Mouse (Mus musculus): ENCODE measurements around the gene Card9. TPM values are rescaled to one million over a fixed set of nuclear protein-coding genes. Genes with fewer than 3 reads are reported as not detected.

The Card9 gene
- total and polyA plus RNA-seq, 2 experiments from 2014 or later: 0.31 to 1.5 TPM

- H3K4me1 ChIP-seq (ENCODE audit: control insufficient read depth, insufficient read depth): peaks cover 38% of the 10 kb centered on the region
- no peak for DNase-seq (ENCODE audit: low spot score)
- H3K4me2 ChIP-seq (ENCODE audit: low read depth, low read length): peak overlapping the region; percentile 83
- H3K9ac ChIP-seq (replicated peaks; ENCODE audit: low read depth, low read length): 0 out of 2 replicates have a peak overlapping the region, but pooled peaks have one; percentile 79
- no peaks in the 10 kb centered on the region for H3K9me3 ChIP-seq (replicated peaks; ENCODE audit: control insufficient read depth, low read length)
- WGBS: 58% methylated on average over 8 of the region's 13 CpGs
- H3K27me3 ChIP-seq (ENCODE audit: control insufficient read depth, insufficient read depth, low read length): no peaks in the 10 kb centered on the region
- 0 out of 2 replicates have a peak overlapping the region, but pooled peaks have one; percentile 53 for H3K4me3 ChIP-seq (ENCODE audit: low read depth, low read length)
- H3K36me3 ChIP-seq (replicated peaks; ENCODE audit: control insufficient read depth, insufficient read depth, low read length): peaks cover 17% of the 10 kb centered on the region; the same call in 1 of the 2 replicates
- H3K27ac ChIP-seq (ENCODE audit: low read depth): peak overlapping the region; percentile 96
- TF ChIP-seq CTCF (IDR thresholded peaks at IDR 0.05; ENCODE audit: low read depth) (no peak), EP300 (IDR thresholded peaks at IDR 0.05; ENCODE audit: low read depth) (no peak)
- ATAC-seq (ENCODE audit: insufficient read depth, low read depth): no peak
Measured at GRCm38 (mm10) chr2:26338302-26339203, 22.2 kb downstream of the Card9 start.

GRCm38 (mm10) chr2:26330702-26331101 is 30.0 kb downstream of the Card9 start:
- Histone ChIP-seq H3K4me3 (ENCODE audit: low read depth, low read length) (no peak overlapping the region), H3K9ac (replicated peaks; ENCODE audit: low read depth, low read length) (no peak overlapping the region), H3K27me3 (ENCODE audit: control insufficient read depth, insufficient read depth, low read length) (no peaks in the 10 kb centered on the region), H3K27ac (ENCODE audit: low read depth) (peak overlapping the region; percentile 92), H3K4me1 (ENCODE audit: control insufficient read depth, insufficient read depth) (peaks cover 9% of the 10 kb centered on the region; the same call in 1 of the 2 replicates), H3K9me3 (replicated peaks; ENCODE audit: control insufficient read depth, low read length) (no peaks in the 10 kb centered on the region), H3K4me2 (ENCODE audit: low read depth, low read length) (no peak overlapping the region), H3K36me3 (replicated peaks; ENCODE audit: control insufficient read depth, insufficient read depth, low read length) (peaks cover 17% of the 10 kb centered on the region)
- TF ChIP-seq CTCF (IDR thresholded peaks at IDR 0.05; ENCODE audit: low read depth): no peak
- TF ChIP-seq EP300 (IDR thresholded peaks at IDR 0.05; ENCODE audit: low read depth): no peak
- 78% methylated on average over 6 of the region's 6 CpGs for WGBS
- ATAC-seq (ENCODE audit: insufficient read depth, low read depth) (no peak), DNase-seq (ENCODE audit: low spot score) (no peak)

GRCm38 (mm10) chr2:26330056-26330468 is 30.7 kb downstream of the Card9 start:
- H3K9me3 ChIP-seq (replicated peaks; ENCODE audit: control insufficient read depth, low read length): no peaks in the 10 kb centered on the region
- no peaks in the 10 kb centered on the region for H3K27me3 ChIP-seq (ENCODE audit: control insufficient read depth, insufficient read depth, low read length)
- no peak for TF ChIP-seq EP300 (IDR thresholded peaks at IDR 0.05; ENCODE audit: low read depth)
- TF ChIP-seq CTCF (IDR thresholded peaks at IDR 0.05; ENCODE audit: low read depth): no peak
- H3K27ac ChIP-seq (ENCODE audit: low read depth): peak overlapping the region; percentile 92
- H3K36me3 ChIP-seq (replicated peaks; ENCODE audit: control insufficient read depth, insufficient read depth, low read length): peaks cover 18% of the 10 kb centered on the region
- H3K4me1 ChIP-seq (ENCODE audit: control insufficient read depth, insufficient read depth): peaks cover 14% of the 10 kb centered on the region; the same call in 1 of the 2 replicates
- no peak overlapping the region for H3K4me2 ChIP-seq (ENCODE audit: low read depth, low read length)
- no peak overlapping the region for H3K4me3 ChIP-seq (ENCODE audit: low read depth, low read length)
- H3K9ac ChIP-seq (replicated peaks; ENCODE audit: low read depth, low read length): no peak overlapping the region
- no peak for DNase-seq (ENCODE audit: low spot score)
- ATAC-seq (ENCODE audit: insufficient read depth, low read depth): peak; percentile 49
- whole genome bisulfite sequencing: 64% methylated on average over 4 of the region's 4 CpGs

- peaks cover 24% of the 10 kb centered on the region for H3K36me3 ChIP-seq (replicated peaks; ENCODE audit: control insufficient read depth, insufficient read depth, low read length)
- no peak overlapping the region for H3K4me2 ChIP-seq (ENCODE audit: low read depth, low read length)
- peak overlapping the region; percentile 92 for H3K27ac ChIP-seq (ENCODE audit: low read depth)
- H3K9me3 ChIP-seq (replicated peaks; ENCODE audit: control insufficient read depth, low read length): no peaks in the 10 kb centered on the region
- H3K4me3 ChIP-seq (ENCODE audit: low read depth, low read length): no peak overlapping the region
- WGBS: 35% methylated on average over 8 of the region's 8 CpGs
- TF ChIP-seq EP300 (IDR thresholded peaks at IDR 0.05; ENCODE audit: low read depth): 0 out of 2 replicates have a peak, but pooled peaks have one; percentile 41
- TF ChIP-seq CTCF (IDR thresholded peaks at IDR 0.05; ENCODE audit: low read depth): no peak
- ATAC-seq (ENCODE audit: insufficient read depth, low read depth): peak; percentile 90
- no peak overlapping the region for H3K9ac ChIP-seq (replicated peaks; ENCODE audit: low read depth, low read length)
- H3K27me3 ChIP-seq (ENCODE audit: control insufficient read depth, insufficient read depth, low read length): no peaks in the 10 kb centered on the region
- H3K4me1 ChIP-seq (ENCODE audit: control insufficient read depth, insufficient read depth): peaks cover 15% of the 10 kb centered on the region; the same call in 1 of the 2 replicates
- DNase-seq (ENCODE audit: low spot score): peak; percentile 93
Measured at GRCm38 (mm10) chr2:26329402-26329801, 31.3 kb downstream of the Card9 start.

- H3K4me1 ChIP-seq (ENCODE audit: control insufficient read depth, insufficient read depth): peaks cover 23% of the 10 kb centered on the region; the same call in 1 of the 2 replicates
- WGBS: 90% methylated on average over 4 of the region's 4 CpGs
- H3K9me3 ChIP-seq (replicated peaks; ENCODE audit: control insufficient read depth, low read length): no peaks in the 10 kb centered on the region
- no peak for TF ChIP-seq CTCF (IDR thresholded peaks at IDR 0.05; ENCODE audit: low read depth)
- no peak for TF ChIP-seq EP300 (IDR thresholded peaks at IDR 0.05; ENCODE audit: low read depth)
- H3K27ac ChIP-seq (ENCODE audit: low read depth): no peak overlapping the region
- no peak for ATAC-seq (ENCODE audit: insufficient read depth, low read depth)
- H3K36me3 ChIP-seq (replicated peaks; ENCODE audit: control insufficient read depth, insufficient read depth, low read length): peaks cover 34% of the 10 kb centered on the region
- no peak overlapping the region for H3K4me3 ChIP-seq (ENCODE audit: low read depth, low read length)
- no peak overlapping the region for H3K9ac ChIP-seq (replicated peaks; ENCODE audit: low read depth, low read length)
- H3K27me3 ChIP-seq (ENCODE audit: control insufficient read depth, insufficient read depth, low read length): no peaks in the 10 kb centered on the region
- DNase-seq (ENCODE audit: low spot score): no peak
- H3K4me2 ChIP-seq (ENCODE audit: low read depth, low read length): no peak overlapping the region
Measured at GRCm38 (mm10) chr2:26327852-26328251, 32.9 kb downstream of the Card9 start.

Data from heart, postnatal 0 days (tissue).